Mouse (Mus musculus): Measurements from ENCODE around the gene Xrra1.
"Not testable (repeated sequence)": the region's sequence is repeated elsewhere in the genome, so short reads cannot be mapped to it uniquely, and the experiment has no call there.

Gene Xrra1

DNA sequence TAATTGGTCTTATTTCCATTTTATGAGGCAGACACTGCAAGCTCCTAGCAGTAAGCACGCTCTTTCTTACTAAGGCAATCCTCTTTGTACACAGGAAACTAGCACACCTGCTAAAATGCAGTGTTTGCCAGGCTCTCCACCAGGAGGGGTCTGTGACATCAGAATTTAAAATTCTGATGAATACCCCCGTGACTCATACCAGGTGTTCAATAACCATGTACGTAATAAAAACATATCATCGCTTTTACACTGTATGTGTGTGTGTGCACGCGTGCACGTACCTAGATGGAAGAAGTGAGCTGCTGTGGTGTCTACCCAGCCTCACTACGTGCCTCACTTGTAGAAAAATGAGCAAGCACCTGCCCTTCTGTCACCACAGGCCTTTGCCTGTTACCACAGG lies 95.3 kb downstream of the Xrra1 start:
- peak; percentile 29 to 42 for DNase-seq

DNA sequence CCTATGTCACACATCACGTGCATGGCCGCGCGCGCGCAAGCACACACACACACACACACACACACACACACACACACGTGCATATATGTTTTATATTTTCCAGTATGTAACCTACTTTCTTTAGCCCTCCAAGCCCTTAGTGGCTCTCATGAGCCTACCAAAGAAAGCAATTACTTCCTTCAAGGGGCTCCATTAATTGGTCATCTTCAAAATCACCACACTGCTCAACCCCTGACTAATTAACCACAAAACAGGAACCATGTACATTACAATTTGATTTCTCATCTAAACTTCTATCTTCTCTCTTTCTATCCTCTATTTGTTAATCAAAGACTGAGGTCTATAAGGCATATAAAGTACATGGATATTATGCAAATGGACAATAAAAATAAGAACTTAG lies 97.2 kb downstream of the Xrra1 start:
- DNase-seq: no peak

DNA sequence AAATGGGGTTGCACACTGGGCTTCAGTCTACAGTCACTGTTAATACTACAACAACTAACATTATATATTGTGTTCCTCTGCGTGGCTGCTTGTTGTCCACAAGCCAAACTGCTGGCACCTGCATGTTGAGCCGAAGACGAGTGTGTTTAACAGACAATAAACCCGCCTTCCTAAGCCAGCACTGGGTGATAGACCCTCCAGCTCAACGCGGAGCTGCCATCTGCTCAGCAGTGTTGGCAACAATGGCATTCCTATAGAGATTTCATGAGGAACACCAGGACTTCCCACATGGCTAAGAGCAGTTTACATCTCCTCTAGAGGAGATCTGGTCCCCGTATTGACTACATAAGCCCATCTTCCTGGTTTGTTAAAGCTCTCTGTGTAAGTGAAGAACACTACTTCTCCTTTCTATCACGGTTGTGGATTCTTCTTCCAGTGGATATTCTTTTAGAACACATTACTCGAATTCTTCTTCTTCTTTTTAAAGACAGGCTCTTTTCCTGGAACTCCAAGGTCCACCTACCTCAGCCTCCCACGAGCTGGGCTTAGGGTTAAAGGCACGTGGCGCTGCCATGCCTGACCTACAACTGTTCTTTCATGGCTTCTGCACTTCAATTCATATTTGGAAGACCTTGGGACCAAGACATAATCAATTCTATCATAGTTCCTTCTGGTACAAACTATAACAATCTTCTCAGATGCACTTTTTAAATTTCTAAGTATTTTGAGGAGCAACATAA lies 98.5 kb downstream of the Xrra1 start:
- DNase-seq: no peak

DNA sequence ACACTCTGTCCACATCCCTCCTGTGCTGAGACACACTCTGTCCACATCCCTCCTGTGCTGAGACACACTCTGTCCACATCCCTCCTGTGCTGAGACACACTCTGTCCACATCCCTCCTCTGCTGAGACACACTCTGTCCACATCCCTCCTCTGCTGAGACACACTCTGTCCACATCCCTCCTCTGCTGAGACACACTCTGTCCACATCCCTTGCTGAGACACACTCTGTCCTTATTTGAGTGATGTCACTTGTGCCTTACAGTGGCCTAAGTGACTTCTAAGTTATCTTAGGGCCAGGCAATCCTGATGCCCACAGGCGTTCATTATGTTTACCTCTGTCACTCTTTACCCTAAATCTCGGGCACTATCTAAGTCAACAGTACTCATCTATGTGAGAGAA lies 101.7 kb downstream of the Xrra1 start:
- not testable (repeated sequence) for DNase-seq

DNA sequence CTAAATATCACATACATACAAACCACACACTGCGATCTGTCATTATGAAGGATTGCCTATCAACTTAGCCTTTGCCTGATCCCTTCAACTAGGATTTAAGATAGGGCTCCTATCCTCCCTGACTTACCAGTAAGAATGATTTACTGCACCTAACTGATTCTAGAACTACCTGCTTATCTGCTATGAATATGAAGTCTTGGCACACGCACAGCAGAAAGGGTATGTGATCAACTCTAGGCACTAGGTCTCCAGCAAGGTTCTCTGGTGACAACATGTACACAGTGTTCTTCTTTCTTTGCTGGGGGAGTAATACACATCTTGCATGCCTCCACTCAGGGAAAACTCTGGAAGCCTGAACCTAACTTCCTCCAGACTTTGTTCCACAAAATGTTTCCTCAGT lies 102.6 kb downstream of the Xrra1 start:
- no peak for DNase-seq

DNA sequence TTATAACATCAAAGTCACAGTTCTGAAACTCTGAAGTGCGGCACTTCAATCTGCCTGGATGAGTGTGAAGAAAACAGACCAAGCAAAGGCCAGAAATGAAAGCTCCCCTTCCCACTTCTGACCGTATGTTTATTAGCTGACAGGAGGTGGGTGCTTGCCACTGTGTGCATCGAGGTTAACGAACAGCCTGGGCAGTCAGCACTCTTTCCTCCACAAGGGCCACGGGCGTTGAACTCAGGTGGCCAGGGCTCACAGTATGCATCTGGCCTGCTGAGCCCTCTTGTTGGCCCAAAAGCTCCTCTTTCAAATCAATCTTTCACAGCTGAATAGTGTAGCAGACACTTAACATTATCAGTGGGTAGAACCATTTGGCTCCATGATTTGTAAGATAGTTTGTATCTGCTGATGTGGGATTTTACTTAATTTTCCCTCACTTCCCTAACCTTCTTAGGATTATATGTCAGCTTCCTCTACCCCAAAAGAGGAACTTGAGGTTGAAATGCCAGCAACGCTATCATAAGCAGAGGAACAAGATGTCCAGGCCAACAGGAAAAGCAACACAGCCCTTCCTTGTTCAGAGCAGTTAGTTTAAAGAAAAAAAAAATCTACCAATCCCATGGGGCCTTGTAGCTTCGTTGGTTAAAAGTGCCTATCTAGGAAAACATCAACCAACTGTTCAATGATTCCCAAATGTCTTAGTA lies 103.8 kb downstream of the Xrra1 start:
- no peak for DNase-seq

DNA sequence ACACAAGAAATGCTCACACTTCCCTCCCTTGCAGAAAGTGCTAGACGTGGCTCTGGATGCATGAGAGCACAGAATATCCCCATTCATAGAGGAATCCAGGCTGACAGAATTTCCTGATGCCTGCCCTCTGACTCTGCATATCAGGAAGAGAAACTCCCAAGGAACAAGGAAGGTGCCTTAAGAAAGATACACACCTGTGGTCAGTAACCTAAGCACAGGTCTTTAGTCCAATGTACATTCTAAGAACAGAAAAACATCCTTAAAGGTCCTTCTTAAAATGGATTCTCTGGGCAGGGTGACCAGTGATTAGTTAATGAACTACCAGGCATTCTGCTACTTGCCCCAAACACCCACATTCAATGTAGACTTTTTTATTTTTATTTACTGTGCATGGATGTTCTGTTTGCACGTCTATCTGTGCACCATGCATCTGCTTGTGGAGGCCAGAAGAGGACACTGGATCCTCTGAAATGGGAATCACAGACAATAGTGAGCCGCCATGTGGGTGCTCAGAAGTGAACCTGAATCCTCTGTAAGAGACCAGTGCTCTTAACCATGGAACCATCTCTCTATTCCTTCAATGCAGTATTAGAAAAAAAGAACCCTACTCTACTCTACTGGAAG lies 104.4 kb downstream of the Xrra1 start:
- no peak for DNase-seq

DNA sequence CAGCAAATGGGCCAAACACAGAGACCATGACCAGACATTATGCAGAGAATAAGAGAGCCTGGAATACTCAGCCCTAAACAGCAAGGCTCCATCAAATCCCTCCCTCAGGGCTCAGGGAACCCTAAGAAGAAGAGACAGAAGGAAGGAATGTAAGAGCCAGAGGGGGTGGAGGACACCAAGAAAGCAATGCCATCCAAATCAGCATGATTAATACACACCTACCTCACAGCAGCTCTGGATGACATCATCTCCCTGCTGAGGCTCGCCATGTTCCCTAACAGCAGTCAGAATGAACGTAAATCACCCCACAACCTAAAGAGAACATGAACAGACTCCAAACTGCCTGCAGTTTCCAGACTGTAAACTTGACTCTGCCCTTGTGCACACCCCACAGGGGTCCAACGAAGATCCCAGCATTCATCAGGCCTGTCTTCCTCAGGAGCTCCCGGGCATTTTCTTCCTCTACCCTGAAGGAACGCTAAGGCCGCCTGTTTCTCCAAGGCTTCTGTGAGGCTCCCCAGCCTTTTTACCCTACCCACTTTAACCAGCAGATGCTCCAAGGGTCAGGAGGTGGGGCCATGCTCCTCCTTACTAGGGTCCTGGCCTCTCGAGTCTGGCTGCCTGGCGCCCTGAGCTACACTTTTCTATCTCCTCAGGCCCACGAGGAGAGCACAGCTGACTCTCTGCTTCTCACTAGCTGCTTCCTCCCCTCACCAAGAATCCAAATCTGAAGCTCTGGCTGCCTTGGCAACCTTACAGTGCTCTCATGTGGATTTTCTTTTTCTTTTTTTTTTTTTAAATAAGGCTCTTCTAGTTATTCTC lies 106.3 kb downstream of the Xrra1 start:
- no peak for DNase-seq

DNA sequence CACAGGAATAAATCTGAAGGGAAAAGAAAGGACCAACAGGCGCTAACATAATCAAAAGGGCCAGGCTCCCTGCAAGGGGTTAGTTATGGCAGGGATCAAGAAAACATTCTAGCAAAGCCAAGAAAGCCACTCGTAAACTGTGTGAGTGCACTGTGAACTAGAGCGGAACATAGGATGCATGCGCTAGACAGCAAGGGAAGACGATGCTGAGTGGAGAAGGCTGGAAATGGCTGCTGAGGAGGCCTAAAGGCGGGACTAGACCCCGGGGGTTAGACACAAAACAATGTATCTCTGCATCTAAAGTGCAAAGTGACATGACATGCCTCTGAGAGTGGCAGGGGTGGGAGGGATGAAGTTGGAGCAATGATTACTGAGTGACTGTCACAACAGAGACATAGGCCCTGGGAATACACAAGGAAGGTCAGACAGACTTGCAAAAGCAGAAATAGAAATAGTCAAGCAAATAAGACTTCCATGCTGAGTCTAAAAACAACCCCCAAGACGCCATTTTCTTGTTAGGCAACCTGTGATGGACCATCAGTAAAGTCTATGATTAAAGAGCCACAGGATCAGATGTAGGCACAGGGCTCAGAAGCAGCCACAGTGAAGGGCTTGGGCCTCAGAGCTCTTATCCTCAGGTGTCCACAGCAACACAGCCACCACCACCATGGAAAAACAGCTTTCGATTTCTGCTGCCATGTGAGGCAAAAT lies 107.2 kb downstream of the Xrra1 start:
- DNase-seq: no peak
